Mouse (Mus musculus) MEL (cell line): ENCODE data around the gene Tmem98. TPM values are rescaled to one million over a fixed set of nuclear protein-coding genes. Genes with fewer than 3 reads are reported as not detected.
A peak's percentile ranks its signal among the peaks of the same experiment; 100 is the strongest.

Experiments used
- DNase-seq: peaks from one replicate; pipeline ENCODE4 v3.0.0; 2011; ENCODE audit warnings: low read depth, low spot score
- H3K27ac ChIP-seq: 2 replicates; pipeline ENCODE4 v1.5.1; 2012; ENCODE audit warnings: low read depth, mild to moderate bottlenecking, control low read depth, low read length, moderate library complexity; ENCODE audit not compliant: control insufficient read depth
- H3K27me3 ChIP-seq, 2 experiments: fragments of 150-350 bp in 1 of 2; sonication (generic) in 1 of 2; 2 replicates each; pipeline ENCODE4 v1.6.1; 2012; ENCODE audit warnings: low read length in 2 of 2, mild to moderate bottlenecking in 2 of 2, improper control_type of control experiment in 1 of 2, moderate library complexity in 1 of 2; ENCODE audit not compliant: insufficient read depth in 2 of 2, control insufficient read depth in 1 of 2
- H3K36me3 ChIP-seq, 2 experiments: 2 replicates each; pipeline ENCODE4 v1.6.1; 2012 to 2014; ENCODE audit warnings: low read length in 2 of 2, improper control_type of control experiment in 1 of 2, inconsistent platforms in 1 of 2, mild to moderate bottlenecking in 1 of 2; ENCODE audit not compliant: insufficient read depth in 2 of 2, control insufficient read depth in 1 of 2
- H3K4me1 ChIP-seq, 2 experiments: fragments of 150-350 bp in 1 of 2; sonication (generic) in 1 of 2; 2 replicates each; pipeline ENCODE4 v1.6.1; 2012; ENCODE audit warnings: low read length in 2 of 2, improper control_type of control experiment in 1 of 2, mild to moderate bottlenecking in 1 of 2; ENCODE audit not compliant: insufficient read depth in 2 of 2, control insufficient read depth in 1 of 2
- H3K4me3 ChIP-seq, 2 experiments: fragments of 150-350 bp in 1 of 2; sonication (generic) in 1 of 2; 2 replicates each; pipeline ENCODE4 v1.5.1; 2012; ENCODE audit warnings: low read depth in 2 of 2, low read length in 2 of 2, mild to moderate bottlenecking in 2 of 2, moderate library complexity in 2 of 2, control low read depth in 1 of 2, improper control_type of control experiment in 1 of 2; ENCODE audit not compliant: control insufficient read depth in 1 of 2, insufficient read depth in 1 of 2
- H3K79me2 ChIP-seq: 2 replicates; pipeline ENCODE4 v1.6.1; 2012; ENCODE audit warnings: mild to moderate bottlenecking, low read length, moderate library complexity; ENCODE audit not compliant: control insufficient read depth, poor library complexity, insufficient read depth
- H3K9ac ChIP-seq: 2 replicates; pipeline ENCODE4 v1.6.1; 2012; ENCODE audit warnings: low read depth, mild to moderate bottlenecking, control low read depth, low read length, moderate library complexity; ENCODE audit not compliant: control insufficient read depth, poor library complexity, severe bottlenecking
- H3K9me3 ChIP-seq: fragments of 150-350 bp; sonication (generic); replicated peaks from 2 replicates; pipeline ENCODE4 v1.6.1; 2012; ENCODE audit warnings: mild to moderate bottlenecking, low read length, improper control_type of control experiment, moderate library complexity; ENCODE audit not compliant: insufficient read depth
- BHLHE40 ChIP-seq: IDR thresholded peaks from 2 replicates; pipeline ENCODE4 v1.6.1; 2012; ENCODE audit warnings: low read depth, mild to moderate bottlenecking, inconsistent platforms, low read length, improper control_type of control experiment, borderline replicate concordance
- CTCF ChIP-seq, 3 experiments: IDR thresholded peaks in 2 of 3; conservative IDR thresholded peaks in 1 of 3; 2 replicates each; pipeline ENCODE4 v1.5.1; 2011 to 2012; ENCODE audit warnings: low read length in 3 of 3, low read depth in 2 of 3, mild to moderate bottlenecking in 2 of 3, improper control_type of control experiment in 1 of 3, inconsistent platforms in 1 of 3, mixed read lengths in 1 of 3, moderate library complexity in 1 of 3; ENCODE audit not compliant: control insufficient read depth in 1 of 3, insufficient read depth in 1 of 3, poor library complexity in 1 of 3, severe bottlenecking in 1 of 3
- E2F4 ChIP-seq: IDR thresholded peaks from 2 replicates; pipeline ENCODE4 v1.6.1; 2011; ENCODE audit warnings: low read depth, low read length, improper control_type of control experiment, borderline replicate concordance
- EP300 ChIP-seq, 2 experiments: IDR thresholded peaks; 2 replicates each; pipeline ENCODE4 v1.6.1; 2011; ENCODE audit warnings: improper control_type of control experiment in 2 of 2, low read length in 2 of 2, low read depth in 1 of 2, mild to moderate bottlenecking in 1 of 2
- ETS1 ChIP-seq: IDR thresholded peaks from 2 replicates; pipeline ENCODE4 v1.6.1; 2012; ENCODE audit warnings: low read depth, mild to moderate bottlenecking, inconsistent platforms, low read length, improper control_type of control experiment, moderate library complexity
- GABPA ChIP-seq: IDR thresholded peaks from 2 replicates; pipeline ENCODE4 v1.6.1; 2012; ENCODE audit warnings: low read depth, mild to moderate bottlenecking, inconsistent platforms, low read length, improper control_type of control experiment, moderate library complexity
- GATA1 ChIP-seq: IDR thresholded peaks from 2 replicates; pipeline ENCODE4 v1.6.1; 2011; ENCODE audit warnings: low read depth, low read length, improper control_type of control experiment
- KAT2A ChIP-seq: conservative IDR thresholded peaks from 2 replicates; pipeline ENCODE4 v1.6.1; 2012; ENCODE audit warnings: low read depth, low read length, improper control_type of control experiment, inconsistent platforms
- MAFK ChIP-seq: IDR thresholded peaks from 2 replicates; pipeline ENCODE4 v1.6.1; 2011; ENCODE audit warnings: low read depth, mild to moderate bottlenecking, low read length, improper control_type of control experiment, borderline replicate concordance
- MAZ ChIP-seq: IDR thresholded peaks from 2 replicates; pipeline ENCODE4 v1.6.1; 2012; ENCODE audit warnings: low read depth, mild to moderate bottlenecking, inconsistent platforms, low read length, improper control_type of control experiment
- MEF2A ChIP-seq: IDR thresholded peaks from 2 replicates; pipeline ENCODE4 v1.6.1; 2014; ENCODE audit warnings: low read depth, mild to moderate bottlenecking, inconsistent platforms, low read length, improper control_type of control experiment; ENCODE audit not compliant: poor library complexity, insufficient replicate concordance, severe bottlenecking; ENCODE audit errors: extremely low read depth
- MXI1 ChIP-seq: IDR thresholded peaks from 2 replicates; pipeline ENCODE4 v1.6.1; 2011; ENCODE audit warnings: mild to moderate bottlenecking, low read depth, low read length, improper control_type of control experiment
- MYB ChIP-seq: IDR thresholded peaks from 2 replicates; pipeline ENCODE4 v1.6.1; 2011; ENCODE audit warnings: mild to moderate bottlenecking, low read depth, low read length, improper control_type of control experiment
- MYC ChIP-seq: IDR thresholded peaks from 2 replicates; pipeline ENCODE4 v1.6.1; 2011; ENCODE audit warnings: low read depth, mild to moderate bottlenecking, low read length, improper control_type of control experiment, moderate library complexity
- NRF1 ChIP-seq: IDR thresholded peaks from 2 replicates; pipeline ENCODE4 v1.6.1; 2014; ENCODE audit warnings: low read depth, mild to moderate bottlenecking, inconsistent platforms, low read length, improper control_type of control experiment, moderate library complexity; ENCODE audit not compliant: poor library complexity, insufficient read depth, severe bottlenecking
- POLR2A ChIP-seq, 2 experiments: IDR thresholded peaks; 2 replicates each; pipeline ENCODE4 v1.6.1; 2011 to 2012; ENCODE audit warnings: low read length in 2 of 2, mild to moderate bottlenecking in 2 of 2, control low read depth in 1 of 2, improper control_type of control experiment in 1 of 2, low read depth in 1 of 2, moderate library complexity in 1 of 2; ENCODE audit not compliant: control insufficient read depth in 1 of 2, insufficient read depth in 1 of 2, poor library complexity in 1 of 2
- POLR2AphosphoS2 ChIP-seq: IDR thresholded peaks from 2 replicates; pipeline ENCODE4 v1.6.1; 2011; ENCODE audit warnings: low read length, improper control_type of control experiment
- POLR2AphosphoS5 ChIP-seq: IDR thresholded peaks from 2 replicates; pipeline ENCODE4 v1.6.1; 2012; ENCODE audit warnings: low read depth, borderline replicate concordance, mild to moderate bottlenecking, inconsistent platforms, low read length, moderate library complexity, mixed read lengths
- RAD21 ChIP-seq: IDR thresholded peaks from 2 replicates; pipeline ENCODE4 v1.6.1; 2011; ENCODE audit warnings: mild to moderate bottlenecking, low read depth, low read length, improper control_type of control experiment
- RCOR1 ChIP-seq: IDR thresholded peaks from 2 replicates; pipeline ENCODE4 v1.6.1; 2012; ENCODE audit warnings: low read depth, mild to moderate bottlenecking, inconsistent platforms, low read length, improper control_type of control experiment
- SIN3A ChIP-seq: IDR thresholded peaks from 2 replicates; pipeline ENCODE4 v1.6.1; 2012; ENCODE audit warnings: low read length, improper control_type of control experiment, inconsistent platforms
- SMC3 ChIP-seq: IDR thresholded peaks from 2 replicates; pipeline ENCODE4 v1.6.1; 2011; ENCODE audit warnings: low read depth, low read length, improper control_type of control experiment
- TBP ChIP-seq: IDR thresholded peaks from 2 replicates; pipeline ENCODE4 v1.8.0; 2011; ENCODE audit warnings: low read depth, low read length, improper control_type of control experiment
- TCF12 ChIP-seq: IDR thresholded peaks from 2 replicates; pipeline ENCODE4 v1.6.1; 2014; ENCODE audit warnings: low read depth, mild to moderate bottlenecking, inconsistent platforms, low read length, improper control_type of control experiment, moderate library complexity
- ZC3H11A ChIP-seq: IDR thresholded peaks from 2 replicates; pipeline ENCODE4 v1.6.1; 2012; ENCODE audit warnings: low read depth, mild to moderate bottlenecking, inconsistent platforms, low read length, improper control_type of control experiment
- ZMIZ1 ChIP-seq: IDR thresholded peaks from 2 replicates; pipeline ENCODE4 v1.6.1; 2012; ENCODE audit warnings: low read depth, mild to moderate bottlenecking, inconsistent platforms, low read length, improper control_type of control experiment, moderate library complexity
- ZNF384 ChIP-seq: IDR thresholded peaks from 2 replicates; pipeline ENCODE4 v1.6.1; 2012; ENCODE audit warnings: low read depth, mild to moderate bottlenecking, inconsistent platforms, low read length, improper control_type of control experiment
- polyA plus RNA-seq, 2 experiments: library from polyadenylated mRNA; stranded (reverse) in 1 of 2; unstranded in 1 of 2; fragments of >175 nt in 1 of 2; fragments of >200 nt in 1 of 2; gene quantifications; 2 replicates each; pipeline versions ENCODE4 v1.2.1 to v1.2.4; 2012; ENCODE audit warnings: low replicate concordance in 2 of 2, low read depth in 1 of 2; ENCODE audit not compliant: insufficient read length in 2 of 2, insufficient read depth in 1 of 2, missing spikeins in 1 of 2
- total RNA-seq: library from RNA; depleted of rRNA; stranded (reverse); fragments of 300-350 nt; gene quantifications from 2 replicates; pipeline ENCODE4 v1.2.3, GENCODE M21; 2012

Gene Tmem98
- total and polyA plus RNA-seq, 3 experiments: 21.5 to 33.5 TPM; not detected in 1

DNA sequence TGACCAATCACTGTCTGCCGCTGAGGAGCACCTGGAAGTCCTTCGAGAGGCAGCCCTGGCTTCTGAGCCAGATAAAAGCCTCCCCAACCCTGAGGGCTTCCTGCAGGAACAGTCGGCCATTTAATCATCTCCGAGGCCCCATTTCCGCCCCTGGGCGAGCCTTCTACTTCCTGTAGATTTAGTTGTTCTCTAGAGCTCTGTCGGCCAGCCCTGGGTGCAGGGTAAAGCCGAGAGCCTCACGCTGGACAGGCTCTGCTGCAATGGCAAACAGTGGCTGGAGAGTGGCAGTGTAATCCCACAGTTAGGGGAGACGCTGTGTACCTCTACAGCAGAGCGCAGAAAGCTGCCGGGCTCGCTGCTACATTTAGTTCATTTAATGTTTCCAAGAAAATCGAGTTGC, 11.3 kb downstream of the Tmem98 start:
- Histone ChIP-seq H3K9ac (no peak overlapping the region), H3K27ac (no peak overlapping the region), H3K79me2 (no peaks in the 10 kb centered on the region), H3K27me3 (no peaks in the 10 kb centered on the region), H3K4me3 (no peak overlapping the region), H3K36me3 (peaks cover 0 to 2% of the 10 kb centered on the region in 2 experiments; a peak in 1 of 4 replicates), H3K9me3 (no peaks in the 10 kb centered on the region), H3K4me1 (peaks cover 0 to 5% of the 10 kb centered on the region in 2 experiments; a peak in 2 of 4 replicates)
- no peak for DNase-seq
- TF ChIP-seq ZNF384 (no peak), NRF1 (no peak), RCOR1 (no peak), POLR2AphosphoS5 (no peak), MYC (no peak), EP300 (IDR thresholded peaks at IDR 0.05; ENCODE audit: low read depth in 1 of 2, low read length in 2 of 2) (no peak), ETS1 (no peak), POLR2AphosphoS2 (no peak), SIN3A (no peak), KAT2A (no peak)

DNA sequence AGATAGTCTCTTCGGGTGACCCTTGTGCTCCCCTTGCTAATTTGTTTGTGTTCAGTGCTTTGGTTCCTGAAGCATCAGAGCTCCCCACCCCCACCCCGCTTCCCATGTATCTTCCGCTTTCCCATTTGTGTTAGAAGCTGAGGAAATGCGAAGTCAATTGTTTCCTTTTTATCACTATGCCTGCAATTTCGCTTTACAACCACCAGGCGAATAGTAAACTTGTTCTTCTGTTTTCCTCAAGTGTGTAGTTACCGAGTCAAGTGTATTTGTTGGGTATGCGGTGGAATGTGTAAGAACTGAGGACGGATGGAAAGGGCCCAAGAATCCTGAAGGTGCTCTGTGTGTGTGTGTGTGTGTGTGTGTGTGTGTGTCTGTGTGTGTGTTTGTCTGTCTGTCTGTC, 11.8 kb downstream of the Tmem98 start:
- no peaks in the 10 kb centered on the region for H3K9me3 ChIP-seq
- no peak overlapping the region for H3K9ac ChIP-seq
- H3K36me3 ChIP-seq: peaks cover 0 to 2% of the 10 kb centered on the region in 2 experiments; a peak in 1 of 4 replicates
- TF ChIP-seq TBP (no peak), CTCF (IDR thresholded peaks at IDR 0.05 in 2 of 3, conservative IDR thresholded peaks at IDR 0.05 in 1 of 3; ENCODE audit: control insufficient read depth in 1 of 3, insufficient read depth in 1 of 3, low read depth in 2 of 3, low read length in 3 of 3, poor library complexity in 1 of 3, severe bottlenecking in 1 of 3) (peak in 2 of 3 experiments; percentile 16 to 24; a peak in 1 of 6 replicates), SMC3 (0 out of 2 replicates have a peak, but pooled peaks have one; percentile 11)
- no peak overlapping the region for H3K27ac ChIP-seq
- no peaks in the 10 kb centered on the region for H3K79me2 ChIP-seq
- H3K27me3 ChIP-seq: no peaks in the 10 kb centered on the region
- no peak for DNase-seq
- H3K4me3 ChIP-seq: no peak overlapping the region
- H3K4me1 ChIP-seq: peaks cover 0 to 5% of the 10 kb centered on the region in 2 experiments; a peak in 2 of 4 replicates

DNA sequence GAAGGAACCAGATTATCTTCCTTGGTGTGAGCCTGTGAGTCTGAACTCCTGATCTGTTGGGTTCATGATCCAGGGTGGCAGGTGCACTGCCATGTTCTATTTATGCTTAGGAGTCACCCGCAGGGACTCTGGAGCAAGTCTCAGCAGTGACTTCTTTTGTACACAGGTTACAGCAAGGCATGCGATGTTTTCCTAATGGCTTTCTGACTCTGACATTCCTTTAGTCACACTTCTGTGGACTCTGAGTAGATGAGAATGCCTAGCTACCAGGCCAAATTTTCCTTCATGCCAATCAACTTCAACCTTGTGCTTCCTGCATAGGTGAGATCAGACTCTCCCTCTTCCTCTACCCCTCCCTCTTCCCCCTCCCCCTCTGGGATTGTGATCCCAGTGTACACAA, 25.4 kb downstream of the Tmem98 start:
- Histone ChIP-seq H3K27me3 (peaks cover 2 to 9% of the 10 kb centered on the region in 2 experiments; a peak in 3 of 4 replicates), H3K4me1 (no peaks in the 10 kb centered on the region), H3K9me3 (no peaks in the 10 kb centered on the region), H3K79me2 (no peaks in the 10 kb centered on the region), H3K27ac (no peak overlapping the region), H3K4me3 (no peak overlapping the region), H3K9ac (no peak overlapping the region), H3K36me3 (no peaks in the 10 kb centered on the region)
- TF ChIP-seq ZC3H11A: no peak
- TF ChIP-seq MEF2A: no peak
- no peak for TF ChIP-seq KAT2A
- no peak for TF ChIP-seq GATA1
- no peak for TF ChIP-seq GABPA
- TF ChIP-seq MAFK: no peak
- TF ChIP-seq POLR2A (IDR thresholded peaks at IDR 0.05; ENCODE audit: control insufficient read depth in 1 of 2, insufficient read depth in 1 of 2, low read depth in 1 of 2, low read length in 2 of 2, poor library complexity in 1 of 2): no peak
- TF ChIP-seq MYB: no peak
- TF ChIP-seq BHLHE40: no peak
- no peak for TF ChIP-seq TCF12
- TF ChIP-seq MAZ: no peak
- no peak for TF ChIP-seq ZMIZ1
- no peak for TF ChIP-seq ZNF384
- TF ChIP-seq E2F4: no peak
- TF ChIP-seq RAD21: no peak
- TF ChIP-seq MXI1: no peak
- DNase-seq: no peak
